Mouse (Mus musculus): ENCODE data around the gene Sct.

DNA sequence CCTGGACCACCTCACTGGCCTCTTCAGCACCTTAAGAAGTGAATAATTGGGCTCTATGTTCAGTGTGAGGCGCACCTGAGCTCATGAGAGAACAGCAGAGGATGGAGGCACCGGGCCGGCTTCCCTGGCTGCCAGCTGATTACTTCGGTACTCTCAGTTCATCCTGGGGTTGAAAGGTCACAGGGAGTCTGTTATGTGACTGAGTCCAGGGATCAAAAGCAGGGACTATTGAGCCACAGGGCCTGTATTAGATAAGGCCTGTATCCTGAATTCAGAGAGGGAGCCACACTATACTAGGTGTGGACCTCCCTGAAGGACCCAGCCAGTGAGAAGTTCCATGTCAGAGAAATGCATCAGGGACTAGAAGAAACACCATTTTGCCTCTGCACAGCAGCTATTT lies 25.6 kb upstream of the Sct start:
- no peak for TF ChIP-seq MAX (IDR thresholded peaks at IDR 0.05)
- no peak for TF ChIP-seq USF1 (IDR thresholded peaks at IDR 0.05; ENCODE audit: low read depth)
- no peak for TF ChIP-seq CTCF (IDR thresholded peaks at IDR 0.05; ENCODE audit: control insufficient read depth, insufficient read depth, insufficient read length)
- no peak for TF ChIP-seq MYOD1 (IDR thresholded peaks at IDR 0.05; ENCODE audit: control insufficient read depth, insufficient read length, low read depth)
- TF ChIP-seq CEBPB (IDR thresholded peaks at IDR 0.05; ENCODE audit: low read depth): no peak
